Mouse (Mus musculus): Measurements from ENCODE around the gene Mydgf.

DNA sequence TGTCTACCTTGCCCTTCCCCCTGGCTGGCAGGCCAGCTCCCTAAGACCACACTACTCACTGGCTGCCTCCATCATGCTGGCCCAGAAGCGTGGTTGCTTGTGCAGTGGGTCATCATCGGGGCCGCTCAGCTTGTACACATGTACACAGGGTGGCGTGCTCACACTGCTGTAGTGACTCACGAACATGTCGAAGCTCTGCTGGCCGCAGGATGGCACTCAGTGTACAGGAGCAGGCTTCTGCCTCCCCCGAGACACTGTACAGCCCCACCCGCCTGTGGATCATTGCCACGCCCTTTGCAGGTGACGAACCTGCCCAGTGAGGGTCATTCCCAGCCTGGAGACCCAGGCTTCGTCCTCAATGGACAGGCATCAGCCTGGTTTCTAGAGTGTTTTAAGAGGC is 10.6 kb upstream of the Mydgf start:
- TF ChIP-seq POLR2A (IDR thresholded peaks at IDR 0.05; ENCODE audit: low read depth, low read length) (no peak), CTCF (IDR thresholded peaks at IDR 0.05; ENCODE audit: extremely low read depth, insufficient read length, insufficient replicate concordance, low read depth, low read length) (peak; percentile 16; the same call in 1 of the 2 replicates)
